Mouse (Mus musculus) intestine, embryonic 14.5 days (tissue): ENCODE results near the gene Rbm28. TPM values are rescaled to one million over a fixed set of nuclear protein-coding genes. Genes with fewer than 3 reads are reported as not detected.

Experiments used
- ATAC-seq: fragments of 200-750 bp; cut with Nextera tagmentation; replicated peaks from 2 replicates; pipeline ENCODE4 v1.8.0; 2017; ENCODE audit warnings: low read depth, moderate number of reproducible peaks, moderate TSS enrichment, moderate library complexity; ENCODE audit not compliant: low FRiP score, low TSS enrichment
- DNase-seq: peaks from one replicate; pipeline ENCODE4 v3.0.0-alpha.2; 2018; ENCODE audit warnings: low spot score
- H3K27ac ChIP-seq: fragments of 300-500 bp; sonication (generic); 2 replicates; pipeline ENCODE4 v1.5.1; 2014; ENCODE audit warnings: low read depth, mild to moderate bottlenecking, control low read depth
- H3K27me3 ChIP-seq: fragments of 300-500 bp; sonication (generic); replicated peaks from 2 replicates; pipeline ENCODE4 v1.6.1; 2014; ENCODE audit warnings: low read length, control low read depth; ENCODE audit not compliant: control insufficient read depth, insufficient read depth
- H3K36me3 ChIP-seq: fragments of 300-500 bp; sonication (generic); 2 replicates; pipeline ENCODE4 v1.6.1; 2014; ENCODE audit warnings: low read length, control low read depth; ENCODE audit not compliant: control insufficient read depth, insufficient read depth
- H3K4me1 ChIP-seq: fragments of 300-500 bp; sonication (generic); replicated peaks from 2 replicates; pipeline ENCODE4 v1.6.1; 2014; ENCODE audit warnings: low read length, control low read depth, mixed read lengths; ENCODE audit not compliant: control insufficient read depth, insufficient read depth
- H3K4me2 ChIP-seq: fragments of 300-500 bp; sonication (generic); 2 replicates; pipeline ENCODE4 v1.6.1; 2014; ENCODE audit warnings: low read length
- H3K4me3 ChIP-seq: fragments of 300-500 bp; sonication (generic); 2 replicates; pipeline ENCODE4 v1.5.1; 2014; ENCODE audit warnings: low read depth, low read length, control low read depth, mixed read lengths
- H3K9ac ChIP-seq: fragments of 300-500 bp; sonication (generic); 2 replicates; pipeline ENCODE4 v1.6.1; 2014; ENCODE audit warnings: mild to moderate bottlenecking, low read length
- H3K9me3 ChIP-seq: fragments of 300-500 bp; sonication (generic); 2 replicates; pipeline ENCODE4 v1.6.1; 2016; ENCODE audit warnings: low read length, control low read depth; ENCODE audit not compliant: control insufficient read depth
- WGBS: fragments of 180-500 bp; shearing (Covaris S2); extraction: QIAGEN DNeasy Blood & Tissue Kit; methylation state at CpG from one replicate; pipeline ENCODE4 v1.1.7; 2014; 5-methylcytosine and 5-hydroxymethylcytosine counted together
- polyA plus RNA-seq: library from polyadenylated mRNA; unstranded; fragments of >200 nt; fragmentation: Nextera tagmentation; extraction: Ambion mirVana; gene quantifications from 2 replicates; pipeline ENCODE4 v1.2.1, GENCODE M21; 2014

Rbm28 gene
- polyA plus RNA-seq, 1 experiment from 2014 or later: 44.6 TPM

GRCm38 (mm10) chr6:29177901-29178879 is 13.4 kb upstream of the Rbm28 start:
- WGBS: 33% methylated on average over 17 of the region's 17 CpGs
- H3K9me3 ChIP-seq: no peaks in the 10 kb centered on the region
- ATAC-seq: peak; percentile 67
- H3K4me3 ChIP-seq: peak overlapping the region; percentile 58
- peak overlapping the region; percentile 96 for H3K4me2 ChIP-seq
- DNase-seq: peak; percentile 55
- no peak overlapping the region for H3K9ac ChIP-seq
- no peak overlapping the region for H3K27ac ChIP-seq
- H3K4me1 ChIP-seq: no peaks in the 10 kb centered on the region; the same call in 1 of the 2 replicates
- peaks cover 19% of the 10 kb centered on the region; the same call in 1 of the 2 replicates for H3K27me3 ChIP-seq
- H3K36me3 ChIP-seq: no peaks in the 10 kb centered on the region

GRCm38 (mm10) chr6:29175113-29175512 is 10.3 kb upstream of the Rbm28 start:
- peaks cover 29% of the 10 kb centered on the region for H3K27me3 ChIP-seq
- WGBS: 54% methylated on average over 3 of the region's 3 CpGs
- no peak for ATAC-seq
- H3K4me1 ChIP-seq: peaks cover 13% of the 10 kb centered on the region
- H3K4me3 ChIP-seq: no peak overlapping the region
- DNase-seq: no peak
- H3K4me2 ChIP-seq: no peak overlapping the region
- H3K9me3 ChIP-seq: no peaks in the 10 kb centered on the region
- H3K36me3 ChIP-seq: no peaks in the 10 kb centered on the region
- H3K9ac ChIP-seq: no peak overlapping the region
- H3K27ac ChIP-seq: no peak overlapping the region

GRCm38 (mm10) chr6:29174368-29174767 is 9.6 kb upstream of the Rbm28 start:
- no peaks in the 10 kb centered on the region for H3K9me3 ChIP-seq
- H3K27me3 ChIP-seq: peaks cover 33% of the 10 kb centered on the region
- DNase-seq (peak; percentile 45), ATAC-seq (no peak)
- H3K36me3 ChIP-seq: no peaks in the 10 kb centered on the region
- no peak overlapping the region for H3K9ac ChIP-seq
- no peak overlapping the region for H3K27ac ChIP-seq
- WGBS: 13% methylated on average over 7 of the region's 7 CpGs
- H3K4me1 ChIP-seq: peaks cover 15% of the 10 kb centered on the region
- H3K4me3 ChIP-seq: no peak overlapping the region
- no peak overlapping the region for H3K4me2 ChIP-seq

GRCm38 (mm10) chr6:29170952-29171388 is 6.2 kb upstream of the Rbm28 start:
- peak; percentile 91 for DNase-seq
- Histone ChIP-seq H3K4me3 (peak overlapping the region; percentile 51), H3K36me3 (no peaks in the 10 kb centered on the region), H3K9ac (peak overlapping the region; percentile 51), H3K27me3 (peaks cover 57% of the 10 kb centered on the region), H3K27ac (no peak overlapping the region), H3K4me1 (peaks cover 15% of the 10 kb centered on the region), H3K9me3 (no peaks in the 10 kb centered on the region), H3K4me2 (peak overlapping the region; percentile 99)
- 0% methylated on average over 35 of the region's 40 CpGs for WGBS
- peak; percentile 70 for ATAC-seq

GRCm38 (mm10) chr6:29170063-29170921 is 5.5 kb upstream of the Rbm28 start:
- no peaks in the 10 kb centered on the region for H3K36me3 ChIP-seq
- peaks cover 15% of the 10 kb centered on the region for H3K4me1 ChIP-seq
- no peak overlapping the region for H3K27ac ChIP-seq
- under 1% methylated on average over 59 of the region's 63 CpGs for WGBS
- H3K4me3 ChIP-seq: peak overlapping the region; percentile 51
- H3K27me3 ChIP-seq: peaks cover 57% of the 10 kb centered on the region
- H3K4me2 ChIP-seq: peak overlapping the region; percentile 99
- peak overlapping the region; percentile 51 for H3K9ac ChIP-seq
- ATAC-seq: peak; percentile 56
- no peaks in the 10 kb centered on the region for H3K9me3 ChIP-seq
- DNase-seq: peak; percentile 73

GRCm38 (mm10) chr6:29169675-29170062 is 4.9 kb upstream of the Rbm28 start:
- DNase-seq: no peak
- H3K9ac ChIP-seq: 0 out of 2 replicates have a peak overlapping the region, but pooled peaks have one; percentile 51
- H3K9me3 ChIP-seq: no peaks in the 10 kb centered on the region
- peak; percentile 4; the same call in 1 of the 2 replicates for ATAC-seq
- H3K4me1 ChIP-seq: peaks cover 15% of the 10 kb centered on the region
- WGBS: 8% methylated on average over 12 of the region's 12 CpGs
- peaks cover 57% of the 10 kb centered on the region for H3K27me3 ChIP-seq
- peak overlapping the region; percentile 99 for H3K4me2 ChIP-seq
- no peak overlapping the region for H3K27ac ChIP-seq
- H3K4me3 ChIP-seq: peak overlapping the region; percentile 51; the same call in 1 of the 2 replicates
- no peaks in the 10 kb centered on the region for H3K36me3 ChIP-seq

- H3K9me3 ChIP-seq: no peaks in the 10 kb centered on the region
- no peak overlapping the region for H3K4me3 ChIP-seq
- WGBS: 25% methylated on average over 2 of the region's 2 CpGs
- peak; percentile 46 for DNase-seq
- no peak overlapping the region for H3K27ac ChIP-seq
- H3K4me2 ChIP-seq: no peak overlapping the region
- peaks cover 16% of the 10 kb centered on the region for H3K4me1 ChIP-seq
- H3K9ac ChIP-seq: no peak overlapping the region
- no peak for ATAC-seq
- no peaks in the 10 kb centered on the region for H3K36me3 ChIP-seq
- H3K27me3 ChIP-seq: peaks cover 53% of the 10 kb centered on the region
These were observed 4.1 kb upstream of the Rbm28 start for GRCm38 (mm10) chr6:29168871-29169270.

GRCm38 (mm10) chr6:29166196-29166595 is 1.4 kb upstream of the Rbm28 start:
- no peaks in the 10 kb centered on the region for H3K9me3 ChIP-seq
- ATAC-seq (no peak), DNase-seq (peak; percentile 53)
- peaks cover 16% of the 10 kb centered on the region for H3K4me1 ChIP-seq
- H3K4me2 ChIP-seq: no peak overlapping the region
- H3K9ac ChIP-seq: no peak overlapping the region
- WGBS: 0% methylated on average over 1 of the region's 1 CpGs
- H3K27me3 ChIP-seq: peaks cover 40% of the 10 kb centered on the region
- no peak overlapping the region for H3K4me3 ChIP-seq
- no peaks in the 10 kb centered on the region for H3K36me3 ChIP-seq
- H3K27ac ChIP-seq: no peak overlapping the region
